Mouse (Mus musculus) CD4-positive helper T cell, adult 2 months (primary cell): ENCODE data around the gene Csrp3.
A peak's percentile ranks its signal among the peaks of the same experiment; 100 is the strongest.

ENCODE experiments used
- DNase-seq: peaks from one replicate; pipeline ENCODE4 v3.0.0-alpha.2; 2012; ENCODE audit warnings: low read depth, missing footprints, low spot score

Gene Csrp3

DNA sequence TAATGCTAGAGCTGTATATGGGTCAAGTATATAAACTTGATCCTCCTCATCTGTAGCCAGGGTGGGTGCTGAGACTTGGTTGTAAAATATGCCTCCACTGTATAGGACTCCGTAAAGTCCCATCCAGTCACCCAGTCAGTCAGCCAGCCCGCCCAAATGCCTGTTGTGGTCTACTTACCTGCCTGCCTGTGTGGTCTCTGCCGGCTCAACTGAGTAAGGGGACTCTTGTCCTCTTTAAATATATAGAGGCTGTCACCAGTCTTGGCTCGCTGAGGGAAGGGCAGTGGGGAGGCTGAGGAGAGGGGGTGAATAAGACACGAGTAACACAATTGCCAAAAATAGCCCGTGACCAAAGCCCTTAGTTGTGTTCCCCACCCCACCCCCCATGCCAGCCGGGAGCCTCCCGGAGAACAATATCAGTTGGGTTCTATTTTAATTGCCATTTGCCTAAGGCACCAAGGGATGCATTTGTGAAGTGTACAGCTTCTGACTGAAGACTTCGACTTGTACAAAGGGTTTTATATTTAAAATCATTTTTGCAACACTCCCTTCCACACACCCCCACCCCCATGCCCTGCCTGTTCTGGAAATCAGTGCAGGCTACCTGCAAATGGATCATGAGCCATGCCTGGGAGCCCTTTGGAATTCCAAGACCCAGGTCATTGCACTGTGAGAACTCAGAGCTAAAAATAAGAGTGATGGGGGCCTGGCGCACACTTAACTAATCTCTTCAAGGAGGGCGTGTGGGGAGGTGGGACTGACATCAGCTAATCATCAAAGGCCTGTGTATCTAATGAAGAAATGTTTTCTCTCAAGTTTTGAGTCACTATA lies at the start of gene Csrp3:
Csrp3 (minus strand) TSS at position 214 of the 831 bp plus-strand sequence.
- DNase-seq, result no peak

DNA sequence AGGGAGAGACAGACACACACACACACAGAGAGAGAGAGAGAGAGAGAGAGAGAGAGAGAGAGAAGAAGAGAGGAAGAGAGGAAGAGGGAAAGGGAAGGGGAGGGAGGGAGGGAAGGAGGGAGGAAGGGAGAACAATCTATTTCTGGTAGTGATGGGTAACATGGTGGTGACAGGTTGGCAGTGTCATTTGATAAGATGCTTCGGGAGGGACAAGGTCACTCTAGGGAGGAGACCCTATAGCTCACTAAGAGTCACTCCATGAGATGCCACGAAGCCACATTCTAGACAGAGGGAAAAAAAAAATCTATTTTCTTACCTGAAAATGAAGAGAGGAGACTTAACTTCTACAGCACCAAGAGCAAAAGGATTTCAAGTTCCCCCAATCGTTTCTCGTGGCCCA lies 48.2 kb upstream of the Csrp3 start:
- DNase-seq, result no peak

DNA sequence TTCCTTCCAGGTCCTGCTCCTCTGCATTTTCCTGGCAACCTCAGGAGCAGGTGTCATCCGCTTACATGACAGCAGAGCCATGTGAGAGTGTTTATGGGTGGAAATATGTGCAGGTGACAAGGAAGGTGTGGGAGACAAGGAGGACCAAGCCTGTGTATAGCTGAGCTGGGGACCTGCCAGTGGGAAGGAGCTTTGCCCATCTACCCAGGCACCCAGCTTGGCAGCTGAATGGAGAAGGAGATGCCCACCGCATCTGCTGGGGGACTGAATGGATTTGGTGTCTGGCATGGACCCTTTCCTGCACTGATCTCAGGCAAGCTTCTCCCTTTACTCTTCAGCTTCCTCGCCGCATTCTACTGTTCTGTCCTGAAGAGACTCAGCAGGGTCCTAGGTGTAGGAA lies 47.6 kb upstream of the Csrp3 start:
- no peak for DNase-seq

DNA sequence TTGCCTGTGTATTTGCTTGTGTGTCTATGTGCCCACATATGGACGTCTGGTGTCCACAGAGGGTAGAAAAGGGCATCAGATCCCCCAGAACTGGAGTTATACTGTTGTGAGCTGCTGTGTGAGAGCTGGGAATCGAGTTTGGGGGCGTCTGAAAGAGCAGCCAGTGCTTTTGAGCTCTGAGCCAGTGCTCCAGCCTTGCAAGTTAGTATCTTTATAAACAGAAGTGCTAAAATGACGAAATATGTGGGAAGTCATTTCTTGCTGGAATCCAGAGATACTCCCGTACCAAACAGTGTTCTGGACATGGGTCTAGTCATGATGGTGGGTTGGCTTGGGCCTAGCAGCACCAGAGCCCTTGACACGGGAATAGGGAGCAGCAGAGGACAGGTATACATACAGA lies 46.9 kb upstream of the Csrp3 start:
- no peak for DNase-seq

DNA sequence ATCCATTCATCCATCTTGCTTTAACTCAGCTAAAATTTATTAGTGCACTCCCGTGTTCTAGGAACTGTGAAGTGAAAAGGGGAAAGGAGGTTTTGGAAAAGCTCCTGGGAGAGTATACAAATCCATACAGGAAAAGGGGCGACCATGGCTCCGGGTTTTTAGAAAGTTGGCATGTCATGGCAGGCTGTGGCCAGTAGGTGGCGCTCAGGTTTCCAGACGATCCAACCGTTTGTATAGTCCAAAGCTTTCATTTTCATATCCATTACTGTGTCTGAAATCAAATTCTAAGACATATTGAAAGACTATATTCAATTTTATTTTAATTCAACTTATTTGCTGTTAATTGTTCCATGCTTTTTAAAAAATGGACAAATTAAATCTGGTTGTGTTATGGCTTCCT lies 46.3 kb upstream of the Csrp3 start:
- peak; percentile 51 for DNase-seq

DNA sequence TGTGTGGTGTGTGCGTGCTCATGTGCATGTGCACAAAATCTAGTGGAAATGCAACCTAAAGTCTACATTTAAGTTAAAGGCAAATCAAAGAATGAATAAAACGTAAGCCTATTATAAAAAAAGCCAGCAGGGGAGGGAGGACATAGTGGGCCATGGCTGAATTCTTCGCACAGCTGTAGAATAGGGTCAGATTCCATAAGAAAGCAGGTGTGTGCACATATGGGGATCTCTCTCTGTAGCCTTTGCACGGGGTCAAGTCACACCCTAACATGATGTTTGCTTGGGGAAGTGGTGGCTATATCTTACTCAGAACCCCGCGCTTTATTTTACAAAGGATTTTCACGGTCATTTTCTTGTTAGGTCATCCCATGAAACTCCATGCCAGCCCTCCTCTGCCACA lies 45.3 kb upstream of the Csrp3 start:
- DNase-seq, result no peak

DNA sequence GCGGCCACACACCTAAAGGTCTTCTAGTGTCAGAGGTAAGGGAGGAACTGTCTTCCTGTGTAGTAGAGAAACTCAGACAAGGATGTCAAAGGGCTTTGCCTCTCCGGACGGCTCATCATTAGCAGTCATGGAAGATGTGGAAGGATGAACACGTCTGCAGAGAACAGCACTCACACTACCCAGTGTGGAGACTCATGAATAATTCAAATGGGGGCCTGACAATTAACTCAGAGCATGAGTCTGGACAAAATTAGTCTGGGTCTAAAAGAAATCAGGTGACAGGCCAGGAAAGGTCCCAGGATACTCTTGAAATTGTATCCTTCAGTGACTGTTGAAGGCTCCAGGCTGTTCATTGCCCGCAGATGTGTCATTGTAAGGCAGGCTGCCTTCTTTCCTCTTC lies 43.2 kb upstream of the Csrp3 start:
- DNase-seq, result no peak

DNA sequence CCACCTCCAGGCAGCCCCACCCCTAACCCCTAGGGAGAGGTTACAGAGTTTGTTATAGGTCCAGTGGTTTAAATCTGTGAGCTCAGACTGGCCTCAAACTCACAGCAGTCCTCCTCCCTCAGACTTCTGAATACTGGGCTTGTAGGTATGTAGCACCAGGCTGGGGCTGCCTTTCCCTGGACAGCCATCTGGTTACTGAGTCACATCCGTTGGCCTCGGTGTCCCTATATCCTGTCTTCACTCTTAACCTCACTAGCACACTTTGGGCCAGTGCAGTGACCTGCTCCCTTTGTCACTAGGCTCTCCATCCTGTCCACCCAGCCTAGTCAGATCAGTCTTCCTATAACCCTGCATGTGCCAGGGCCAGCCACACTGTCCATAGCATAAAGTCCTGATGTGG lies 40.9 kb upstream of the Csrp3 start:
- no peak for DNase-seq

DNA sequence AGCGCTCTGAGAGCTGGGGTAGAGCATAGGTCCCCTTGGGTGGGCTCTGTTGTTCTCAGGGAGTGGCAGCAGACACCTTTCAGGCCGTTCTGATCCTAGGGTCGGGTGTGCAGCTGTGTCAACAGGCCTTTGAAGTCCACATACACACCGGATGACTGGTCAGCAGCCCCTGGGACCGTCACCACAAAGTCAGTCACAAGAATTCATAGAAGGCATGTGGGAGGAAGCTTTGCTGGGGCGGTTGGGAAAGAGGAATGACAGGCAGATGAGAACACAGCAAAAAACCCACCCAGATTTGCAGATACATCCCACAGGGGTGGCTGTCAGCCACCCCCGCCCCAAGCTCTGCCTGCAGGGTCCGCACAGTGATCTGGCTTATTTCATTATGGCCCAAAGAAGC lies 40.1 kb upstream of the Csrp3 start:
- DNase-seq, result no peak

DNA sequence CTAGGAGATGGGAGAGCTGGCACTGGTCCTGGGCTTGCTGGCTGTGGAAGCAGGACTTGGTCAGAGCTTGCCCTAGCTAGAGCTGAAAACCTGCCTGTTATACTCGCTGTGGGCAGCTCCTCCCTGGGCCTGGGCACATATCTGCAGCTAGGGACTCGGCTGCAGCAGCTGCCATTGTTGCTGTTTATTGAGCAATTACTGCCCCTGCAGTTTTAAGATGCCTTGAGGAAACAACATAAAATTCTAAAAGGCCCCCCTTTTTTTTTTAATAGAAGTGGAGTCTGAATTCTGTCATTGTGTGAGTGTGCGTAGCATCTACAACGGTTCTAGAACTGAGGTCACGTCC lies 36.4 kb upstream of the Csrp3 start:
- DNase-seq, result no peak

DNA sequence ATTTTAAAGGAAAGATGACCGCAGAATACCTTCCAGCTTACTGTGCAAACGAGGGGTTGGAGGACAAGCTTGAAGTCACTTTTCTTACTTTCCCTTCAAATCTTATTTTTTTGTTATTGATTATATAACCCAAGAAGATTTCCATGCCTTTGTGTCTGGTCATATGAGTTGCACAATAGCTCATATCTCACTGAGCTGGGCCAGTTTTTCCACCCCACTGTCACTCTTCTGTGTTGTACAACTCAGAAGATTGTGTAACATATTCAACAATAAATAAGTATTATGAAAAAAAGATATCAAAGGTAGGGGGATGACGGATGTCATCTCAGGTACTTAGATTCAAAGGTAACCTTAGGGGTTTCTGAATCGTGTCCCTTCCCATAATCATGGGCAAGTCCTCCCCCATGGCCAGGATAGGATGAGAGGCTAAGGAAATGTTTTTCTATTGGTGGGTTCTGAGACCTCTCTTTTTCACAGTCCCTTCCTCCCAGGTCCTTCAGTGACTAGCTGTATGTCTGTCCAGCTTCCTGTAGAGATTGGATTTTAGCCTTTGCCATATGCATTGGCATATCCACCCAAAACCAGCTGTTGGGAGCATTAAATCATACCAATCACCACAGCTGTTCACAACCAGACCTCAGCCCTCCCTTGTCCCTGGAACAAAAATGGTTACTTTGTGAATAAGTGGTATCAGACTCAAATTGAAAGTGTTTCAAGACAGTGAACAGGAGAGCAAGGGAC lies 35.9 kb upstream of the Csrp3 start:
- no peak for DNase-seq

DNA sequence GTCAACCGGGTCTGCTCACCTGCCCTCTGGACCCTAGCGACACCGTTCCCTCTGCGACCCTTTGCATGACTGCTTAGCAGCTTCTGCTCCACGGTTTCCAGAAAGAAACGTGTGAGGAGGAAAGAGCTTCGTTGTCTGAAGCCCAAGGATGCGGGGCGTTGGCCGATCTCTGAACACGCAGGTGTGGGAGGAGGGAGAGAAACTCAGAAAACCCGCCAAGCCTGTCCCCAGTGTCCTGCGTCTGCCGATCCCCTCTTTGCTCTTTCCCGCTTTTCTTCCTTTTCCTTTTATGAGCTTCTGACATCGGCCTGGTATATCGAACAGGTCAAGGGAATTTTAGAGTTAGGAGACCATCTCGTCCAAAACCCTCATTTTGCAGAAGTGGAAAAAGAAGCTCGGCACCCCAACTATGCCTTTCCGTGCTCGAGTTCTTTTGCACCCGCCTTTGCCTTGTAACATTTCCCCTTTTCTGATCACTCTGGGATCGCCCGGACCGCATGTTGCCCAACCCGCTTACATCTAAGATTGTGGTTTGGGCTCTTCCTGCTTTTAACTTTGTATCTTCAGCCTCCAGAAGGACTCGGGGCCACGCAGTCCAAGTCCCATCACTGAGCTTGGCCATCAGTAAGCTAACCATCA lies 34.3 kb upstream of the Csrp3 start:
- peak; percentile 8 for DNase-seq

DNA sequence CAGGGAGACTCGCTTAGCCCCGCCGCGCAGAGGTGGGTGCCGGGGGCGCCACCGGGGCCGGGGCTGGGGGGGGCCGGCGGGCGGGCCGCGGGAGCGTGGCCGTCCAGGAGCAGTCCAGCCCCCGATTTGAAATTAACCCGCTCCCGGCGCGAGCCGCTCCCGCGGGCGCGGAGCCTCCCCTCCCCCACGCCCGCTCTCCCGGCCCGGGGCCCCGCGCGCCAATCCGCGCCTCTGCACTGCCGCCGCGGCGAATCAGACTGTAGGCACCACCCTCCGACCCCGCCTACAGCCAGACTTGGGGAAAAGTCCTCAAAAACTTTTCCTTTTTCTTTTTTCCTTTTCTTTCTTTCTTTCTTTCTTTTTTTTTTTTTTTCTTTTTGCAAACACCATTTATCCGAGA lies 33.7 kb upstream of the Csrp3 start, which contains the start of gene E2f8:
E2f8 (minus strand) TSS at position 111 of the 400 bp plus-strand sequence.
- peak; percentile 70 for DNase-seq

DNA sequence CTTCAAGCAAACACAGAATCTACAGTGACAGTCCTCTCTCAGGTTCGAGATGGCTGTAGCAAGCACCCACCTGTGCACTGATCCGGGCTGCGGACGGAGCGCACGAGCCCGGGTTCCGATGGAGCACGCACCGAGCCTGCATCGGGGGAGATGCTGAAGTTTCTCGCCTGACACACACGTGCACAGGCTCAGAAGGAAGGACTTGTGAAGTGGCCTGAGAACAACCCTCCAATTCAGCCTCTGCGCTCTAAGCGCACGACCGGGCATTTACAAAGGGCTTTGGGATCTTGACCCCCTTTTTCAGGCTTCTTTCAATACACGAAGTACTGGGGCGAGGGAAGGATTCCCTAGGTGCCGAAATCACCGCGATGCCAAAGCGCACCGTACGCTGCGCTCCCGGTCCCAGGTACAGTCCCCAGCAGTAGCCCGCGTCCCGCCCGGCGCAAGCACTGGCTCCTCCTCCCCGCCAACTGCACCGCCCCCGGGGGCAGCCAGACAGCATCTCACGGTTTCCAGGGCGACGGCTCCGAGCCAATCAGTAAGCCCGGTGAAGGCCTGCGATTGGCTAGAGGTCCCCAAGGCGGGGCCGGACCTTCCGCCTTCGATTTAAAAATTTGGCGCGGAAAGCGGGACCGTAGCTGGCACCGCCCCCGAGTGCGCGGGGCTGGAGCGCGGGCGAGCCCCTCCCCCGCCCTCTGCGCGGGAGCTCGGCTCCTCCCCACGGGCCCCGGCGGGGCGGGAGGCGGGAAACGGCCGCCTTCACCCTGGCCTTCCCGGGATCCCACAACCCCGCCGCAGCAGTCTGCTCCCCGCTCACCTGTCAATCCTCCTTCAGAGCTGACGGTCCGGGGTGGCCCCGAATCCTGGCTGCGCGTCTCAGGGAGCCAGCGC lies 33.0 kb upstream of the Csrp3 start:
- peak; percentile 95 for DNase-seq

DNA sequence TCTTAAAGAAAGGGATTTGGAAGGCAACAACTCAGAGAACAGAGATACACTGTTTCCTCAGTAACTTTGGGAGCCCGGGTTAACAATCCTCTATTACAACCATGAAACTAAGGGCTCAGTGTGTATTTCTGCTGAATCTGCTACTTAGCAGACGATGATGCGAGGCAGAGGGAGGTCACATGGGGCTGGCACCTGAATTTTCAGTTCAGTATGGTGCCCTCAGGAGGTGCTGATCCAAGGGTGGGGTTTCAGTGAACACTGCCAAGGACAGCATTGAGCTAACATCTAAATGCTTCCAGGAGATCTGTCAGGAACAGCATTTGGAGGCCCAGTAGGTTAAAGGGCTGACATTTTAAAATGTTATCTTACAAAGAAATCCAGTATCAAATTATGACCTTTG lies 31.7 kb upstream of the Csrp3 start:
- DNase-seq, result peak; percentile 31

DNA sequence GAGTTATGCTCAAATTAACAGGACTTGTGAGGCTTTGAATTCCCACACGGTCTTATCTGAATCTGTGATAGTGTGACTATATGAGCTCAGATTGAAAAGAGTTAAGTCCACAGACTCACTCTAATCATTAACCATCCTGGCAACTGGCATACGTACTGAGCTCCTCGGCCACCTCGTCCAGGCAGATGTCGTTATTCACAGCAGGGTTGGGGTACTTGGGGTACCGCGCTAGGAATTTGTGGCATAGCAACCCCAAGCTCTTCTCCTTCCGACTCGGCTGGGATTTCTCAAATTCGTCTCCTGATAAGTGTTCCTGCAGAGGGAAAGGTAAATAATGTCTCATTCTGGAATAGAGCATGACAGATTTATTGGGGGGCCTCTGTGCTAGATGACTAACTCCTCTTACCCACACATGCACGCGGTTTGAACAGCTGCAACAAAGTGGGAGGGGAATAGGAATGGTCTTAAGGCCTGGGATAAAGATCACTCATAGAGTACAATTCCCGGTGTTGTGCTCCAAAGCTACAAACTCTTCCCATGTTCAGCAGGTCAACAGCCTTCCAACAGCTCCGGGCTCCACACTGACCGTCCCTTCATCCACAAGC lies 30.1 kb upstream of the Csrp3 start:
- no peak for DNase-seq

DNA sequence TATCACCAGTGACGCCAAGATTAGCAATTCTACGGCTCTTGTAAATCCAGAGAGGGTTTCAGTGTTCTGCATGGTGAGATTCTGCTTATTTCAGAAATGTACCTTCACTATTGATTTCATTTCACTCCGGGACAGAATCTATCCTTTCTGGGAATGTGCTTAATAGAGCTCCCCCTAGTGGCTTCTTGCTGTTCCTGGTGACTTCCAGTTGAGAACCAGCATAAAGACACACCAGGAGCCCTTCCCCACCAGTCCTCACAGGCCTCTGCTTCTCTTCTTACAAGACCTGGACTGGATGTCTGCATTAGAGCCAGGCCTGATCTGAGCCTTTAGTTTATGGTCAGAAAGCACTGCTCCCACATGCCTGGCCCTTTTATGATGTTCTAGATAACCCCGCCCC lies 28.7 kb upstream of the Csrp3 start:
- DNase-seq, result peak; percentile 64

DNA sequence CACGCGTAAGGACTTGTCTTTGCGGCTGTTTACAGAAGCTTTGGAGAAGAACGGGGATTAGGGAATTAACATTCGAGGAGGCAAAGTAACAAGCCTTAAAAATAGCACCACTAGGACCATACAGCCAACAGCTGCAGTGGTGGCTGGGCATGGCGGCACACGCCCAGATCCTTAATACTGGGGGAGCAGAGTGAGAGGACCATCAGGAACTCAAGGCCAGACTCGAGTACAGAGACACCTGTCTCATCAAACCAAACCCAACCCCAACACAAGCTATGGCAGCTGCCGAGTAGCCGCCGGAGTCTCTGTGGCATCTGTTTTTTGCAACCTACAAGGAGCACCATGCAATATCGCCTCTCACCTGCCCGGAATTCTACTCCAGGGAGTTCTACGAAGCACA lies 27.3 kb upstream of the Csrp3 start:
- DNase-seq, result no peak

DNA sequence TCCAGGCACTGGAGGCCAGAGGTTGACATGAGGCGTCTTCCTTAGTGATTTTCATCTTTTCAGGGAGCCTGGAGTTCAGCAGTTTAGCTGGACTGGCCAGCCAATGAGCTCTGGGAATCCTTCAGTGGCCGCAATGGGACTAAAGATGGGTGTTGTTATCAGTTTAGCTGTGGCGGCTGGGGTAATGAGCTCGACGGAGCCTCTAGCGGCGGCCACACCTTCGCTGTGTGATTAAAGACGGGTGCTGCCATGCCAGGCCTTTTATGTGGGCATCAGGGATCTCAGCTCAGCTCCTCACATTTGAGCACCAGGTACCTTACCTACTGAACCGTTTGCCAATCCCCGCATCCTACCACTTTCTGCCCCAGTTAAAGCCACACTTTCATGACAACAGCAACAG lies 23.5 kb upstream of the Csrp3 start:
- no peak for DNase-seq

DNA sequence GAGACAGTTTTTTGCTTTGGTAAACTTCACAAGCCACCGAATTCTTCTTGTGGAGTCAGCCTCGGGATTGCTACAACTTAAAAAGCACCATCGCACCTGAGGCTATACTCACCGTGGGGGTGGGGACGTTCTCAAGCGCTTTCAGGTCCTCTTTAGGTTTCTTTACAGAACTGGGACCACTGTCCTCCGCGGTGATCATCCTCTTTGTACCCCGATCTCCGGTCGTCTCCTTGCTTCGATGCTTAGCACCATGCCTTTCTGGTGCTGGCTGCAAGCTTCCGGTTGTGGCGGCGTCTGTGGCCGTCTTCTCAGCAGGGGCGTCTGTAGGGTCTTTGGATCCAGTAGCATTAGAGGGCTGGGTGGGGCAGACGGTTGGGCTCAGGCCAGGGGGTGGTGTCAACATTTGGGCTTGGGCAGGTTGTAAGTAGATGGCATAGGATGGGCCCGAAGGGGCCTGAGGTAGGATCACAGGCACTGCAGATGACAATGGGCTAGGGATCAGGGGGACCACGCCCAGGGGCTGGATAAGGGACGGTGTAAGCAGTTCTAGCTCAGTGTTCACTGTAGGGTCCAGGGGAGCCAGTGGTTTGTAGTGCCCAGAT lies 22.8 kb upstream of the Csrp3 start:
- no peak for DNase-seq

DNA sequence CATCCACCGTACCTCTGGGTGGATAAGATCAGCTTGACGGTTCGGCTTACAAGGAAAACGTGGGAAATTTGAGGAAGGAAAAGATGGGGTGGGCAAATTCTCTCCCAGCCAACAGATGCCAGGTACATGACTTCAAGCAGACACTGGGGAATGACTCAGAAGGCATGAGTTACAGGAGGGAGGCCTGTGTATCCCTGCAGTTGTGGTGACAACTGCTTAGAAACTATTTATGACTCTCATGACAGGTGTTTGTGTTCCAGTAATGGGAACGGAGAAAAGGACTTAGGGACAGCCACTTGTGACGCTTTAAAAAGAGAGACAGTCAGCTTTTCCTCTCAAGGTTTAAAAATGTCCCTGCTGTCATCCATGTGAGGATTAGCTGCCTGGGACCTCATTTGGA lies 22.3 kb upstream of the Csrp3 start:
- no peak for DNase-seq
